Mouse (Mus musculus): ENCODE results near the gene Vps25. TPM values are rescaled to one million over a fixed set of nuclear protein-coding genes. Genes with fewer than 3 reads are reported as not detected.

Gene Vps25
- total RNA-seq, 4 experiments from 2014 or later, result 44.9 to 48.1 (median 47.2) TPM

Other genes starting within 250 kb of the Vps25 start
- gene Atp6v0a1, start 244.3 kb upstream of the Vps25 start, total RNA-seq (2022), result 10 to 100 TPM; 62.0 to 79.8 (median 66.8) TPM
- 1 to 10 TPM; 2.9 to 4.8 (median 4.0) TPM for gene Naglu, start 183.7 kb upstream of the Vps25 start, total RNA-seq (2022)
- gene Hsd17b1, start 175.3 kb upstream of the Vps25 start, total RNA-seq (2022), result under 1 TPM in 1 of 4 experiments, not detected in 3; 0.21 TPM
- 10 to 100 TPM in 1 of 4 experiments, 1 to 10 TPM in 3; 7.2 to 11.0 (median 8.5) TPM for gene Coasy, start 171.1 kb upstream of the Vps25 start, total RNA-seq (2022)
- gene Mlx, start 166.4 kb upstream of the Vps25 start, total RNA-seq (2022), result 10 to 100 TPM in 2 of 4 experiments, 1 to 10 TPM in 2; 8.0 to 12.3 (median 9.4) TPM
- 1 to 10 TPM; 1.3 to 1.5 (median 1.4) TPM for gene Psmc3ip, start 158.3 kb upstream of the Vps25 start, total RNA-seq (2022)
- gene Retreg3, start 133.8 kb upstream of the Vps25 start, total RNA-seq (2022), result 10 to 100 TPM; 28.8 to 30.4 (median 30.1) TPM
- 10 to 100 TPM; 23.2 to 27.9 (median 25.9) TPM for gene Tubg1, start 133.8 kb upstream of the Vps25 start, total RNA-seq (2022)
- gene Tubg2, start 97.8 kb upstream of the Vps25 start, total RNA-seq (2022), result 1 to 10 TPM; 2.9 to 3.6 (median 3.2) TPM
- gene Cntnap1, start 83.2 kb upstream of the Vps25 start, total RNA-seq (2022), result 1 to 10 TPM in 1 of 4 experiments, under 1 TPM in 3; 0.67 to 1.3 (median 0.81) TPM
- 10 to 100 TPM; 25.6 to 38.5 (median 33.9) TPM for gene Plekhh3, start 82.4 kb upstream of the Vps25 start, total RNA-seq (2022)
- not detected for gene Ccr10, start 78.3 kb upstream of the Vps25 start, total RNA-seq (2022)
- 10 to 100 TPM; 24.3 to 31.0 (median 26.2) TPM for gene Ezh1, start 27.2 kb upstream of the Vps25 start, total RNA-seq (2022)
- 10 to 100 TPM; 19.3 to 28.6 (median 25.4) TPM for gene Ramp2, start 7.7 kb upstream of the Vps25 start, total RNA-seq (2022)
- gene Wnk4, start 6.9 kb downstream of the Vps25 start, total RNA-seq (2022), result under 1 TPM in 3 of 4 experiments, not detected in 1; 0.12 to 0.49 (median 0.32) TPM
- under 1 TPM in 3 of 4 experiments, not detected in 1; 0.29 to 0.53 (median 0.34) TPM for gene Cntd1, start 25.3 kb downstream of the Vps25 start, total RNA-seq (2022)
- gene Coa3, start 25.4 kb downstream of the Vps25 start, total RNA-seq (2022), result 10 to 100 TPM; 71.9 to 80.9 (median 76.5) TPM
- 100 to 1,000 TPM in 2 of 4 experiments, 10 to 100 TPM in 2; 86.0 to 113 (median 101) TPM for gene Becn1, start 48.6 kb downstream of the Vps25 start, total RNA-seq (2022)
- gene Psme3, start 62.5 kb downstream of the Vps25 start, total RNA-seq (2022), result 10 to 100 TPM; 59.5 to 80.8 (median 69.4) TPM
- 1 to 10 TPM in 1 of 4 experiments, under 1 TPM in 3; 0.46 to 1.1 (median 0.59) TPM for gene Aoc2, start 71.4 kb downstream of the Vps25 start, total RNA-seq (2022)
- 10 to 100 TPM in 1 of 4 experiments, 1 to 10 TPM in 3; 2.0 to 11.5 (median 5.1) TPM for gene Aoc3, start 76.9 kb downstream of the Vps25 start, total RNA-seq (2022)
- under 1 TPM in 1 of 4 experiments, not detected in 3; 0.16 TPM for gene G6pc, start 113.9 kb downstream of the Vps25 start, total RNA-seq (2022)
- gene Aarsd1, start 163.9 kb downstream of the Vps25 start, total RNA-seq (2022), result 10 to 100 TPM; 17.4 to 25.9 (median 25.2) TPM
- gene Gm27029, start 171.1 kb downstream of the Vps25 start, total RNA-seq (2022), result 10 to 100 TPM in 2 of 4 experiments, 1 to 10 TPM in 2; 4.4 to 13.0 (median 8.2) TPM
- 1 to 10 TPM; 7.7 to 8.5 (median 7.9) TPM for gene Rundc1, start 171.4 kb downstream of the Vps25 start, total RNA-seq (2022)
- gene Ptges3l, start 171.6 kb downstream of the Vps25 start, total RNA-seq (2022), result 10 to 100 TPM; 82.1 to 86.1 (median 84.0) TPM
- 10 to 100 TPM; 20.8 to 47.8 (median 31.7) TPM for gene Rpl27, start 188.6 kb downstream of the Vps25 start, total RNA-seq (2022)
- gene Ifi35, start 194.7 kb downstream of the Vps25 start, total RNA-seq (2022), result 1 to 10 TPM; 7.4 to 9.7 (median 8.7) TPM
- gene Rnd2, start 211.3 kb downstream of the Vps25 start, total RNA-seq (2022), result 1 to 10 TPM; 2.4 to 3.9 (median 3.5) TPM
- gene Vat1, start 212.5 kb downstream of the Vps25 start, total RNA-seq (2022), result 10 to 100 TPM in 2 of 4 experiments, 1 to 10 TPM in 2; 7.9 to 14.0 (median 9.8) TPM